Mouse (Mus musculus): ENCODE data around the gene Shank2. TPM values are rescaled to one million over a fixed set of nuclear protein-coding genes. Genes with fewer than 3 reads are reported as not detected.

Gene Shank2
- polyA plus RNA-seq, 1 experiment from 2014 or later: 1.7 TPM

DNA sequence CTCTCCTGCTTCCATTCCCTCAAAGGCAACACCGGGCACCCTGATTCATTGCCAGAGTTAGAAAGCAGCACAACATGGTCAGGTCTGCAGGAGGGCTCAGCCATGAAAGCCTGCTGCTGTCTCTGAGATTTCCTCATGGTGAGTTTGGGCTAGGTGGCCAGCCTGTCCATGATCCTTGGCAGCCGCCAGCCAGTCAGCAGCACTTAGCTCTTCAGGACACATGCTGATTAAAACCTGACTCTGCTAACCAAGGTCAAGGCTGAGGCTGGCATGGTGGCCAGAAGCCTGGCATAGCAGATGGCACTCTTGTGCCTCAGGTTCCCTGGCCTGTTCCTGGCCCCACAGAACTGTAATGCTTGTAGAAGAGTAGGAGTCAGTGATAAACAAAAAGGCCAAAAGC, 269.3 kb downstream of the Shank2 start:
- 85% methylated on average over 2 of the region's 2 CpGs for WGBS
- no peaks in the 10 kb centered on the region for H3K36me3 ChIP-seq (ENCODE audit: control insufficient read depth, insufficient read depth, low read length)
- ATAC-seq (replicated peaks; ENCODE audit: low FRiP score, low TSS enrichment, low read depth) (no peak), DNase-seq (ENCODE audit: low spot score) (no peak)
- H3K9ac ChIP-seq (ENCODE audit: low read length): no peak overlapping the region
- no peaks in the 10 kb centered on the region for H3K4me1 ChIP-seq (replicated peaks; ENCODE audit: control insufficient read depth, insufficient read depth, low read length)
- no peaks in the 10 kb centered on the region for H3K9me3 ChIP-seq (ENCODE audit: control insufficient read depth, low read length)
- no peak overlapping the region for H3K4me2 ChIP-seq (ENCODE audit: low read length)
- H3K4me3 ChIP-seq (ENCODE audit: low read depth, low read length): no peak overlapping the region
- no peak overlapping the region for H3K27ac ChIP-seq (ENCODE audit: low read depth)
- no peaks in the 10 kb centered on the region for H3K27me3 ChIP-seq (replicated peaks; ENCODE audit: control insufficient read depth, insufficient read depth, low read length)

DNA sequence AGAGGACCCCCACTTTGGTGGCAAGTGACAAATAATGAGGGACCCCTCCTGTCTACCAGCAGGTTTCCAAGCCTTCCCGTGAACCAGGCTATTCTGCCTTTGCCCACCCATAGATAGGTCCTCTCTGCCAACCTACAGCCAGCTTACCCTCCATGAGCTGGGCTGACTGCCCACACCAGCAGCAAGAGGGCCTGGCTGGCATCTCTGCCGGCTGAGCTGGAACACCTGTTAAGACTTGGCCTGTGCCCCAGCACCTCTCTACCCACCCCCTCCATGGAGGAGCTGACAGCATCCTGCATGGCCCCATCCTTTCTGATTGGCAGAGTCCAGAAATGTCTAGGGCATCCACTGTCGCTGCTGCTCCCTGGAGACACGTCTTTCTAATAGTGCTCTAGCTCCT, 277.0 kb downstream of the Shank2 start:
- WGBS: 78% methylated on average over 4 of the region's 4 CpGs
- no peaks in the 10 kb centered on the region; the same call in 1 of the 2 replicates for H3K4me1 ChIP-seq (replicated peaks; ENCODE audit: control insufficient read depth, insufficient read depth, low read length)
- no peak overlapping the region for H3K9ac ChIP-seq (ENCODE audit: low read length)
- no peaks in the 10 kb centered on the region for H3K36me3 ChIP-seq (ENCODE audit: control insufficient read depth, insufficient read depth, low read length)
- no peak overlapping the region for H3K4me3 ChIP-seq (ENCODE audit: low read depth, low read length)
- H3K27ac ChIP-seq (ENCODE audit: low read depth): no peak overlapping the region
- DNase-seq (ENCODE audit: low spot score) (no peak), ATAC-seq (replicated peaks; ENCODE audit: low FRiP score, low TSS enrichment, low read depth) (no peak)
- H3K4me2 ChIP-seq (ENCODE audit: low read length): no peak overlapping the region
- H3K9me3 ChIP-seq (ENCODE audit: control insufficient read depth, low read length): no peaks in the 10 kb centered on the region
- H3K27me3 ChIP-seq (replicated peaks; ENCODE audit: control insufficient read depth, insufficient read depth, low read length): no peaks in the 10 kb centered on the region

DNA sequence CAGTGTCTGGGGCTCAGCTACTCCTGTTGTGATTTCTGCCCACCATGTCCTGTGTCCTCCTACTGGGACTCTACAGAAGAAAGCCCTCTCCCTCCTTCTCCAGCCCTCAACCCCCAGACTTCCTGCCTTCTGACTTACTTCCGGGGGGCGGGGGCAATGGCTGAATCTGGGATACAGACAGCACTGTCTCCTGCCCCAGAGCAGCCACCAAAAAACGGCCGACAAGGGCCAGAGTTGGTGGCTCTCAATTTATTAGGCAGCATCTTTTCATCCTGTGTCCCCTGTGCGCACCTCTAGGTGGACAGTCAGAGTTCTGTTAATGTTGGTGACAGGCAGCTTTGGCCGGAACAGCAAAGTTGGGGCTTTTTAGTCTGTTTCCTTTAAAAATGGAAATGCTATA, 282.0 kb downstream of the Shank2 start:
- H3K4me3 ChIP-seq (ENCODE audit: low read depth, low read length): peak overlapping the region; percentile 32
- ATAC-seq (replicated peaks; ENCODE audit: low FRiP score, low TSS enrichment, low read depth) (no peak; the same call in 1 of the 2 replicates), DNase-seq (ENCODE audit: low spot score) (no peak)
- H3K4me1 ChIP-seq (replicated peaks; ENCODE audit: control insufficient read depth, insufficient read depth, low read length): no peaks in the 10 kb centered on the region; the same call in 1 of the 2 replicates
- peak overlapping the region; percentile 67 for H3K4me2 ChIP-seq (ENCODE audit: low read length)
- H3K9ac ChIP-seq (ENCODE audit: low read length): peak overlapping the region; percentile 29
- H3K9me3 ChIP-seq (ENCODE audit: control insufficient read depth, low read length): no peaks in the 10 kb centered on the region
- peak overlapping the region; percentile 47 for H3K27ac ChIP-seq (ENCODE audit: low read depth)
- H3K36me3 ChIP-seq (ENCODE audit: control insufficient read depth, insufficient read depth, low read length): no peaks in the 10 kb centered on the region
- H3K27me3 ChIP-seq (replicated peaks; ENCODE audit: control insufficient read depth, insufficient read depth, low read length): no peaks in the 10 kb centered on the region
- WGBS: 10% methylated on average over 6 of the region's 6 CpGs

DNA sequence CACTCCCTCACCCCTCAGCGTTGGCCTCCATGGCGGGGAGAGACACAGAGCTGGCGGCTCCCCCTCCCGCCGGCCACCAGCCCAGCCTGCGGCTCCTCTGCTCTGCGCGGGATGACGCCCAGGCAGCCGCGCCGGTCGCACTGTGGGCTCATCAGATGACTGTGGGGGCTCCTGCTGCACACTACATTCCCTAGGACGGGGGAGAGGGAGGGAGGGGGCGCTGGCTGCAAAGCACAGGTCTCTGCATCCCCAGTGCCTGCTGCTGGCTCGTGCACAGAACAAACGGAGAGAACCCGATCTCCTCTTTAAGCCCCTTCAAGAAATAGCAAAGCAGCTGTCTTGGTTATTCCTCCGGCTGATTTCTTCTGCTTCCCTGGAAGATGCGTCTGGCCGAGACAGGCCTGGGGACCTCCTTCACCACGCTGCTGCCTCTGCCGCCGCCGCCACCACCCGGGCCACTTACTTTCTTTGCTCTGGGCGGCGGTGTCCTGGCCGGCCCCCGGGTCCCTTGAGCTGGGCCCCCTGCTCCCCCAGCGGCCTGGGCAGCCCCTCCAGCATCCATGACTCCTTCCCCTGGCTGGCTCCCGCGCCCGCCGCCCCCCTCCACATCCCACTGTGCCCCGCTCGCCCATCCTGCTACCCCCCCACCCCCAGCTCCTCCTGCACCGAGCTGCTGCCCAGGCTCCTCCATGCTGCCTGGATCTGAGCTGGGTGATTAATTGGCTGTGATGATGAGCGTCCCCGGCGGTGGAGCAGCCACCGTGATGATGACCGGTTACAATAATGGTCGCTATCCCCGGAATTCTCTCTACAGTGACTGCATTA, 282.7 kb downstream of the Shank2 start:
- Histone ChIP-seq H3K4me2 (ENCODE audit: low read length) (peak overlapping the region; percentile 67), H3K9ac (ENCODE audit: low read length) (peak overlapping the region; percentile 29), H3K4me1 (replicated peaks; ENCODE audit: control insufficient read depth, insufficient read depth, low read length) (no peaks in the 10 kb centered on the region; the same call in 1 of the 2 replicates), H3K27me3 (replicated peaks; ENCODE audit: control insufficient read depth, insufficient read depth, low read length) (no peaks in the 10 kb centered on the region), H3K27ac (ENCODE audit: low read depth) (peak overlapping the region; percentile 47), H3K4me3 (ENCODE audit: low read depth, low read length) (peak overlapping the region; percentile 32), H3K9me3 (ENCODE audit: control insufficient read depth, low read length) (no peaks in the 10 kb centered on the region), H3K36me3 (ENCODE audit: control insufficient read depth, insufficient read depth, low read length) (no peaks in the 10 kb centered on the region)
- DNase-seq (ENCODE audit: low spot score): peak; percentile 76
- ATAC-seq (replicated peaks; ENCODE audit: low FRiP score, low TSS enrichment, low read depth): peak; percentile 76
- WGBS: 3% methylated on average over 44 of the region's 45 CpGs

DNA sequence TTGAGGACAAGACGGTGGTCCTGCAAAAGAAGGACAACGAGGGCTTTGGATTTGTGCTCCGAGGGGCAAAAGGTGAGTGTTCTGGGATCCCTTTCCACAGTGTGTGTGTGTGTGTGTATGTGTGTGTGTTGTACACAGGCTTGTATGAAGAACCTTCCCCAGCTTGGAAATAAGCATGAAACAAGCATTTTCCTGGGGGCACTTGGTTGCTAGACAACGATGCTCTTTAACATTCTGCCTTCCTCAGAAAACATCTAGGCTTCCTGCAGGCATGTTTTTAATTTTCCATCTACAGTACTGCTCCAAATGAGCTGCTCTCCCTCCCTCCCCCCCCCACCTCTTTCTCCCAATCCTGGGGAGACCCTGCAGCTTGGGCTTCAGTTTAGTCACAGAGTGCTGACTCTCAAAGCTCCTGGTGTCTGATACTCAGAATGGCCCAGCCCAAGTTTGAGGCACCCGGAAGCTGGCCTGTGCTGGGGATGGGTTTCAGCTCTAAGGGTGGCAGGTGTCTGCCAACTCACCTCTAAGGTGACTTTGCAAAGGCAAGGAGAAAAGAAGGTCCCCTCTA, 283.4 kb downstream of the Shank2 start:
- no peaks in the 10 kb centered on the region for H3K27me3 ChIP-seq (replicated peaks; ENCODE audit: control insufficient read depth, insufficient read depth, low read length)
- peak overlapping the region; percentile 67 for H3K4me2 ChIP-seq (ENCODE audit: low read length)
- no peak for ATAC-seq (replicated peaks; ENCODE audit: low FRiP score, low TSS enrichment, low read depth)
- H3K36me3 ChIP-seq (ENCODE audit: control insufficient read depth, insufficient read depth, low read length): no peaks in the 10 kb centered on the region
- H3K27ac ChIP-seq (ENCODE audit: low read depth): no peak overlapping the region
- 42% methylated on average over 5 of the region's 5 CpGs for WGBS
- H3K4me1 ChIP-seq (replicated peaks; ENCODE audit: control insufficient read depth, insufficient read depth, low read length): no peaks in the 10 kb centered on the region; the same call in 1 of the 2 replicates
- no peaks in the 10 kb centered on the region for H3K9me3 ChIP-seq (ENCODE audit: control insufficient read depth, low read length)
- DNase-seq (ENCODE audit: low spot score): no peak
- H3K9ac ChIP-seq (ENCODE audit: low read length): peak overlapping the region; percentile 29; the same call in 1 of the 2 replicates
- H3K4me3 ChIP-seq (ENCODE audit: low read depth, low read length): peak overlapping the region; percentile 32

DNA sequence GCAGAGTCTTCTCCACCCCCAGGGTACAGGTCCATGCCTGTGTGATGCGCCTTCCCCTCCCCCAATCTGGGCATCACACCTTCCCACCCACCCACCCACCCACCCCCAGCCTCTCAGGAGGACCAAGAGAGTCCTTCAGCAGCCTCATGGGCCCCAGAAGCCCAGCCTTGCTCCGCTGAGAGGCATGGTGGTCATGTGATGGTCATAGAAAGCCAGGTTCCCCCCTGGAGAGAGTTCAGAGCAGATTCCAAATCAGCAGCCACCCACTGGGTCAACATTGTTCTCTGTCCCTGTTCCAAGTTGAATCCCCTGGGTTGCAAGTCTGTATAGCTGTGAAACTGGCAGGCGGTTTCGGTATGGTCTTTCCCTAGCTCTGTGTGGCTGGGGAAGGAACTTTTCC, 284.2 kb downstream of the Shank2 start:
- Histone ChIP-seq H3K9me3 (ENCODE audit: control insufficient read depth, low read length) (no peaks in the 10 kb centered on the region), H3K36me3 (ENCODE audit: control insufficient read depth, insufficient read depth, low read length) (no peaks in the 10 kb centered on the region), H3K4me2 (ENCODE audit: low read length) (no peak overlapping the region), H3K4me3 (ENCODE audit: low read depth, low read length) (no peak overlapping the region), H3K4me1 (replicated peaks; ENCODE audit: control insufficient read depth, insufficient read depth, low read length) (no peaks in the 10 kb centered on the region; the same call in 1 of the 2 replicates), H3K9ac (ENCODE audit: low read length) (no peak overlapping the region), H3K27ac (ENCODE audit: low read depth) (no peak overlapping the region), H3K27me3 (replicated peaks; ENCODE audit: control insufficient read depth, insufficient read depth, low read length) (no peaks in the 10 kb centered on the region)
- ATAC-seq (replicated peaks; ENCODE audit: low FRiP score, low TSS enrichment, low read depth) (no peak), DNase-seq (ENCODE audit: low spot score) (no peak)
- 89% methylated on average over 4 of the region's 4 CpGs for WGBS

DNA sequence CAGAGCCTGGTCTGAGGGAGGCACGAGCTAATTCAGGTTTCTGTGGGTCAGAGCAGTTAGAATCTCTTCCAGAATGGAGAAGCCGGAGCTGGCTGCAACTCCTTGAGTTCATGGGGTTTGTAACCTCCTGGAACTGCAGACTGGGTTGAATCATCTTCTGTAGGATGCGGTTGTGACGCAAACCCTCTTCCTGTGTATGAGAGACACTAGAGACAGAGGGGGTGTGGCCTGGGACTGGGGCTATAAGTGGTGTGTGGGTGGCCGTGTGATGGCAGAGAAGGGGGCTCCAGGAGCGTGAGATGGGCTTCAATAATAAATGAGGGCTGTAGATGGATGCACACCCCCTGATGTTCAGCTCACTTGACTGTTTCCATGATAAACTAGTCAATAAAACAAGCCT, 286.3 kb downstream of the Shank2 start:
- ATAC-seq (replicated peaks; ENCODE audit: low FRiP score, low TSS enrichment, low read depth): no peak
- no peak overlapping the region for H3K9ac ChIP-seq (ENCODE audit: low read length)
- H3K4me1 ChIP-seq (replicated peaks; ENCODE audit: control insufficient read depth, insufficient read depth, low read length): no peaks in the 10 kb centered on the region; the same call in 1 of the 2 replicates
- no peak overlapping the region for H3K4me3 ChIP-seq (ENCODE audit: low read depth, low read length)
- no peak overlapping the region for H3K27ac ChIP-seq (ENCODE audit: low read depth)
- H3K4me2 ChIP-seq (ENCODE audit: low read length): no peak overlapping the region
- H3K36me3 ChIP-seq (ENCODE audit: control insufficient read depth, insufficient read depth, low read length): no peaks in the 10 kb centered on the region
- no peak for DNase-seq (ENCODE audit: low spot score)
- WGBS: 62% methylated on average over 6 of the region's 6 CpGs
- no peaks in the 10 kb centered on the region for H3K27me3 ChIP-seq (replicated peaks; ENCODE audit: control insufficient read depth, insufficient read depth, low read length)
- H3K9me3 ChIP-seq (ENCODE audit: control insufficient read depth, low read length): no peaks in the 10 kb centered on the region

DNA sequence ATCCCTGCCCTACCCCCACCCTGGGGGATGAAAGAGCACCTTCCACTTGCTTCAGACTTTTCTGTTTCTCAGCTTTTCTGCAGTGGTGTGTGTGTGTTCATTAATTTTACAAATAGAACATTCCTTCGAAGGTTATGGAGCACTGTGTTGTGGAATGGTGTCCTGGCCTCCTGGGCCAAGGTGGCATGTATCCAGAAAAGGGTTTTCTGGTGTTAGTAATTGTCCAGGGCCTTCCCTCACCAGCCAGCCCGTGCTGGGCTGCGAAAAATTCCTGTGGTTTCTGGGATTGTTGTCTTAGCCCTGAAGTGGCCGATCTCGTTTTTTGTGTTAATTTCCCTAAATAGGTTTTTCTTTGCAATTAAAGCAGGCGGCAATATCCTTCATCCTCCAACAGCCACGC, 289.8 kb downstream of the Shank2 start:
- 67% methylated on average over 7 of the region's 7 CpGs for WGBS
- Histone ChIP-seq H3K27me3 (replicated peaks; ENCODE audit: control insufficient read depth, insufficient read depth, low read length) (no peaks in the 10 kb centered on the region), H3K4me1 (replicated peaks; ENCODE audit: control insufficient read depth, insufficient read depth, low read length) (no peaks in the 10 kb centered on the region), H3K4me3 (ENCODE audit: low read depth, low read length) (no peak overlapping the region), H3K4me2 (ENCODE audit: low read length) (no peak overlapping the region), H3K9me3 (ENCODE audit: control insufficient read depth, low read length) (no peaks in the 10 kb centered on the region), H3K27ac (ENCODE audit: low read depth) (no peak overlapping the region), H3K9ac (ENCODE audit: low read length) (no peak overlapping the region), H3K36me3 (ENCODE audit: control insufficient read depth, insufficient read depth, low read length) (no peaks in the 10 kb centered on the region)
- DNase-seq (ENCODE audit: low spot score) (no peak), ATAC-seq (replicated peaks; ENCODE audit: low FRiP score, low TSS enrichment, low read depth) (no peak)

Measured in intestine, embryonic 14.5 days (tissue).